ENCODE assay signal across 9 mouse cellular contexts in genomic region chr5:88575506-88576338, GRCm38 (mm10). TPM values are rescaled to one million over a fixed set of nuclear protein-coding genes. Genes with fewer than 3 reads are reported as not detected.
DNase-seq lines count a peak whose midpoint lies in the region; ATAC-seq and TF ChIP-seq lines count a peak whose summit lies in the region.
"Had no signal": no experiment of that assay in that cellular context is flagged by ENCODE, and none has a peak within 500 bp of the region (broad histone marks: within the 10 kb centered on the region; RNA-seq: fewer than 3 reads in every experiment).

No protein-coding gene starts in this region.

- 0 out of 2 replicates have a peak, but pooled peaks cover 2% of the 10 kb centered on the region for H3K36me3 ChIP-seq in hindbrain, embryonic 15.5 days
- H3K36me3 ChIP-seq in hindbrain, embryonic 10.5 days = peaks cover 20% of the 10 kb centered on the region
- peaks cover 7% of the 10 kb centered on the region for H3K36me3 ChIP-seq in embryonic facial prominence, embryonic 13.5 days
- H3K36me3 ChIP-seq in lung, postnatal 0 days (ENCODE audit: insufficient read depth, low read length) = no peaks in the 10 kb centered on the region

- TF ChIP-seq EP300 in lung, postnatal 0 days (IDR thresholded peaks at IDR 0.05) = no peak

- no peaks in the 10 kb centered on the region; the same call in 1 of the 2 replicates for H3K4me1 ChIP-seq in hindbrain, embryonic 15.5 days (replicated peaks)
- H3K4me1 ChIP-seq in hindbrain, embryonic 10.5 days (replicated peaks) = no peaks in the 10 kb centered on the region; the same call in 1 of the 2 replicates
- H3K4me1 ChIP-seq in embryonic facial prominence, embryonic 13.5 days = peaks cover 13% of the 10 kb centered on the region
- H3K4me1 ChIP-seq in lung, postnatal 0 days (ENCODE audit: insufficient read depth, low read depth, low read length) = peaks cover 5% of the 10 kb centered on the region; the same call in 1 of the 2 replicates

- H3K27ac ChIP-seq in hindbrain, embryonic 15.5 days (replicated peaks) = no peak overlapping the region
- H3K27ac ChIP-seq in hindbrain, embryonic 10.5 days = no peak overlapping the region
- H3K27ac ChIP-seq in embryonic facial prominence, embryonic 13.5 days = peak overlapping the region; percentile 60
- no peak overlapping the region for H3K27ac ChIP-seq in lung, postnatal 0 days (ENCODE audit: low read length)

- peak; percentile 36; the same call in 1 of the 2 replicates for ATAC-seq in hindbrain, embryonic 15.5 days (ENCODE audit: low FRiP score, low read depth)
- no peak for ATAC-seq in embryonic facial prominence, embryonic 13.5 days (ENCODE audit: insufficient number of reproducible peaks, insufficient read depth, low FRiP score, low TSS enrichment, low read depth)
- ATAC-seq in lung, postnatal 0 days = peak; percentile 82

- TF ChIP-seq CTCF in lung, postnatal 0 days (IDR thresholded peaks at IDR 0.05) = no peak

- DNase-seq in hindbrain, embryonic 10.5 days (ENCODE audit: low spot score) = no peak
- peak; percentile 52 to 63 for DNase-seq in kidney, adult 8-10 months
- DNase-seq in lung, postnatal 0 days (ENCODE audit: low spot score) = peak; percentile 24
- DNase-seq in gastrocnemius, adult 18-20 months (ENCODE audit: low spot score) = no peak
- DNase-seq in spleen, postnatal 14 days (ENCODE audit: low spot score in 2 of 2) = no peak
- no peak for DNase-seq in right cerebral cortex, postnatal 36 days (ENCODE audit: low spot score in 2 of 2)

- H3K4me3 ChIP-seq in hindbrain, embryonic 15.5 days = no peak overlapping the region
- no peak overlapping the region for H3K4me3 ChIP-seq in hindbrain, embryonic 10.5 days
- H3K4me3 ChIP-seq in embryonic facial prominence, embryonic 13.5 days = no peak overlapping the region
- no peak overlapping the region for H3K4me3 ChIP-seq in lung, postnatal 0 days (ENCODE audit: low read depth, low read length)

- no peaks in the 10 kb centered on the region for H3K27me3 ChIP-seq in hindbrain, embryonic 15.5 days
- no peaks in the 10 kb centered on the region for H3K27me3 ChIP-seq in hindbrain, embryonic 10.5 days (ENCODE audit: insufficient read depth, poor library complexity, severe bottlenecking)
- no peaks in the 10 kb centered on the region for H3K27me3 ChIP-seq in embryonic facial prominence, embryonic 13.5 days
- no peaks in the 10 kb centered on the region for H3K27me3 ChIP-seq in lung, postnatal 0 days (replicated peaks; ENCODE audit: insufficient read depth, low read length)

- H3K9ac ChIP-seq in hindbrain, embryonic 15.5 days = no peak overlapping the region
- H3K9ac ChIP-seq in embryonic facial prominence, embryonic 13.5 days = peak overlapping the region; percentile 11; the same call in 1 of the 2 replicates
- H3K9ac ChIP-seq in lung, postnatal 0 days (replicated peaks; ENCODE audit: low read depth) = no peak overlapping the region

- no peak overlapping the region for H3K4me2 ChIP-seq in hindbrain, embryonic 15.5 days
- no peak overlapping the region for H3K4me2 ChIP-seq in embryonic facial prominence, embryonic 13.5 days
- H3K4me2 ChIP-seq in lung, postnatal 0 days (replicated peaks; ENCODE audit: low read depth, low read length) = no peak overlapping the region

- no peaks in the 10 kb centered on the region for H3K9me3 ChIP-seq in hindbrain, embryonic 15.5 days
- no peaks in the 10 kb centered on the region for H3K9me3 ChIP-seq in hindbrain, embryonic 10.5 days
- H3K9me3 ChIP-seq in embryonic facial prominence, embryonic 13.5 days = no peaks in the 10 kb centered on the region
- H3K9me3 ChIP-seq in lung, postnatal 0 days (ENCODE audit: low read length) = no peaks in the 10 kb centered on the region

- 70% methylated on average over 3 of the region's 3 CpGs for WGBS in hindbrain, embryonic 15.5 days
- 68% methylated on average over 3 of the region's 3 CpGs for WGBS in hindbrain, embryonic 10.5 days
- WGBS in embryonic facial prominence, embryonic 13.5 days = 48% methylated on average over 3 of the region's 3 CpGs
- 49% methylated on average over 3 of the region's 3 CpGs for WGBS in lung, postnatal 0 days

RNA-seq across cellular contexts. Expression of gene Rufy3, which starts 10.9 kb away (rescaled TPM):
- 259 and 269 TPM in 2 replicates for polyA plus RNA-seq in hindbrain, embryonic 15.5 days (2015; fragmentation: Nextera tagmentation; extraction: Ambion mirVana)
- 50.6 and 103 TPM in 2 replicates for polyA plus RNA-seq in hindbrain, embryonic 10.5 days (2016; fragmentation: Nextera tagmentation; extraction: Ambion mirVana)
- polyA plus RNA-seq in embryonic facial prominence, embryonic 13.5 days (2015; fragmentation: Nextera tagmentation; extraction: Ambion mirVana) = 15.4 and 17.0 TPM in 2 replicates
- 7.5 and 8.4 TPM in 2 replicates for polyA plus RNA-seq in lung, postnatal 0 days (2015; fragmentation: Nextera tagmentation; extraction: Ambion mirVana)
- 1 to 10 TPM; 6.3 to 7.4 TPM for total RNA-seq in gastrocnemius, adult 18-20 months (2021)

RNA-seq across cellular contexts. Expression of gene Utp3, which starts 21.5 kb away (rescaled TPM):
- polyA plus RNA-seq in hindbrain, embryonic 15.5 days (2015; fragmentation: Nextera tagmentation; extraction: Ambion mirVana) = 43.8 and 44.6 TPM in 2 replicates
- polyA plus RNA-seq in hindbrain, embryonic 10.5 days (2016; fragmentation: Nextera tagmentation; extraction: Ambion mirVana) = 48.2 and 73.7 TPM in 2 replicates
- polyA plus RNA-seq in embryonic facial prominence, embryonic 13.5 days (2015; fragmentation: Nextera tagmentation; extraction: Ambion mirVana) = 77.5 and 83.7 TPM in 2 replicates
- 36.4 and 44.0 TPM in 2 replicates for polyA plus RNA-seq in lung, postnatal 0 days (2015; fragmentation: Nextera tagmentation; extraction: Ambion mirVana)
- 10 to 100 TPM; 25.5 to 26.2 TPM for total RNA-seq in gastrocnemius, adult 18-20 months (2021)

RNA-seq across cellular contexts. Expression of gene Jchain, which starts 48.0 kb away (rescaled TPM):
- 0.29 and 0.30 TPM in 2 replicates for polyA plus RNA-seq in hindbrain, embryonic 15.5 days (2015; fragmentation: Nextera tagmentation; extraction: Ambion mirVana)
- 0.34 TPM in 1 of 2 replicates, not detected in the other for polyA plus RNA-seq in hindbrain, embryonic 10.5 days (2016; fragmentation: Nextera tagmentation; extraction: Ambion mirVana)
- polyA plus RNA-seq in embryonic facial prominence, embryonic 13.5 days (2015; fragmentation: Nextera tagmentation; extraction: Ambion mirVana) = 0.56 TPM in 1 of 2 replicates, not detected in the other
- polyA plus RNA-seq in lung, postnatal 0 days (2015; fragmentation: Nextera tagmentation; extraction: Ambion mirVana) = 0.19 TPM in 1 of 2 replicates, not detected in the other
- under 1 TPM; 0.59 to 0.64 TPM for total RNA-seq in gastrocnemius, adult 18-20 months (2021)
- total RNA-seq: MEL had no signal

Comparison
In these comparisons a context has a peak if more than half of its experiments do, and no peak if none do; other contexts are left out.
1. DNase-seq: peak in kidney, adult 8-10 months (2 of 2) and lung, postnatal 0 days (single experiment); none in hindbrain, embryonic 10.5 days (single experiment), gastrocnemius, adult 18-20 months (single experiment), spleen, postnatal 14 days (0 of 2) and right cerebral cortex, postnatal 36 days (0 of 2).